Mouse (Mus musculus) embryonic facial prominence, embryonic 10.5 days (tissue): Measurements from ENCODE around the gene Arpc2. TPM values are rescaled to one million over a fixed set of nuclear protein-coding genes. Genes with fewer than 3 reads are reported as not detected.

ENCODE experiments used
- DNase-seq: peaks from one replicate; pipeline ENCODE4 v3.0.0-alpha.2; 2017; ENCODE audit warnings: low spot score
- H3K27ac ChIP-seq: fragments of 300-500 bp; sonication (generic); replicated peaks from 2 replicates; pipeline ENCODE4 v1.5.1; 2016; ENCODE audit warnings: mild to moderate bottlenecking
- H3K27me3 ChIP-seq: fragments of 300-500 bp; sonication (generic); replicated peaks from 2 replicates; pipeline ENCODE4 v1.6.1; 2016; ENCODE audit warnings: low read depth, mild to moderate bottlenecking; ENCODE audit not compliant: poor library complexity, severe bottlenecking
- H3K36me3 ChIP-seq: fragments of 300-500 bp; sonication (generic); replicated peaks from 2 replicates; pipeline ENCODE4 v1.6.1; 2016; ENCODE audit warnings: mild to moderate bottlenecking, moderate library complexity
- H3K4me1 ChIP-seq: fragments of 300-500 bp; sonication (generic); 2 replicates; pipeline ENCODE4 v1.6.1; 2016
- H3K4me3 ChIP-seq: fragments of 300-500 bp; sonication (generic); 2 replicates; pipeline ENCODE4 v1.5.1; 2016; ENCODE audit warnings: mild to moderate bottlenecking, moderate library complexity
- H3K9me3 ChIP-seq: fragments of 300-500 bp; sonication (generic); 2 replicates; pipeline ENCODE4 v1.6.1; 2016; ENCODE audit warnings: mild to moderate bottlenecking
- WGBS: fragments of 180-500 bp; shearing (Covaris S2); methylation state at CpG from one replicate; pipeline ENCODE4 v1.1.7; 2016; 5-methylcytosine and 5-hydroxymethylcytosine counted together
- polyA plus RNA-seq: library from polyadenylated mRNA; unstranded; fragments of >200 nt; fragmentation: Nextera tagmentation; extraction: Ambion mirVana; gene quantifications from 2 replicates; pipeline ENCODE4 v1.2.1, GENCODE M21; 2016

Gene Arpc2
- polyA plus RNA-seq, 1 experiment from 2014 or later, result 359 TPM

DNA sequence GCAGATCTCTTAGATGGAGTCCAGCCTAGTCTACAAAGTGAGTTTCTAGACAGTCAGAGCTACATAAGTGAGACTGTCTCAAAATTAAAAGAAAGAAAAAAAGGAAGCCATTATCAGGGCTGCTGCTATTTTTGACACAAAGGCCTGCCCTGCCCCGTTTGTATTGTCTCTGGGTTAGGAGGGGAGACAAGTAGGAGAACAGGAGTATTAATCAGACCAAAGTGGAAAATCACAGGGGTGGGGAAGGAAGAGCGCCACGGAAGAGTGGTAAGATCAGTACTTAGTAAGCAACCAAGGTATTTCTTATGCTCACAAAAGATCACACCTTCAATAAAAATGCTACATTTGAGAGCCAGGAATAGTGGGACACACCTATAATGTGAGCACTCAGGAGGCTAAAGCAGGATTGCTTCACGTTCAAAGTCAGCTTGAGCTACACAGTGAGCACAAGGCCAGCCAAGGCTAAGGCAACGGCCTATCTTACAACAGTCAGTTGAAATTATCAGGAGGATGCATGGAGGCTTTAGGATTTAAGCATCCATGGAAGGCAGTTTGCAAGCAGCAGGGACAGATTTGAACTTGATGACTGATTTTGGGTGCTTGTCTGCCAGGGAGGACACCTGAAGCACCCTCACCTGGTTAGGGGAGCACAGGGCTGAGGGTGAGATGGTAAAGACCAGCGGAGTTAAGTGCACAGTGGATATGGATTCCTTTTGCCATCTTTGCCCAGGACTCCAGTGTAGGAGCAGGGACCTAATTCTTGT is 64.6 kb downstream of the Arpc2 start:
- WGBS, result 88% methylated on average over 6 of the region's 6 CpGs
- no peak overlapping the region for H3K4me3 ChIP-seq

DNA sequence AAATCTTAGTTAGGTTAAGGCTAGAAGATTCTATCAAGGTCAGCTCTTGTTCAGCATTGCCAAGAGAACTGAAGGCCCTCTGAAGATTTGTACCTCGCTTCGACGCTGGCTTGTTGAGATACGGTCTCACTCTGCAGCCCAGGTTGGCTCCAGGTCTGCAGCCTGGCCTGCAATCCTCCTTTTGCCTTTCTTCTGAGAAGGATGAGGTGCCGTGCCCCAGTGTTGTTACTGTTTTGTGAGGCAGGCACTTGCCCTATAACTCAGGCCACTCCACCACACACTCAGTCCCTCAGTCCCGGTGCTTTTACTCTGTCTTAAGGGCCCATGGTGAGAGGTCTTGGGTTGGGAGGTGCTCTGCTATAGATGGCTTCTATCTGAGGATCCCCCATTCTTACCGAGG is 66.3 kb downstream of the Arpc2 start:
- WGBS, result 92% methylated on average over 7 of the region's 7 CpGs

More for the DNA sequence above, 64.6 kb downstream of the Arpc2 start:
- no peaks in the 10 kb centered on the region for H3K9me3 ChIP-seq
- H3K36me3 ChIP-seq, result peaks cover 14% of the 10 kb centered on the region; the same call in 1 of the 2 replicates
- H3K27ac ChIP-seq, result no peak overlapping the region
- peaks cover 44% of the 10 kb centered on the region for H3K4me1 ChIP-seq
- no peak for DNase-seq
- peaks cover 10% of the 10 kb centered on the region; the same call in 1 of the 2 replicates for H3K27me3 ChIP-seq

DNA sequence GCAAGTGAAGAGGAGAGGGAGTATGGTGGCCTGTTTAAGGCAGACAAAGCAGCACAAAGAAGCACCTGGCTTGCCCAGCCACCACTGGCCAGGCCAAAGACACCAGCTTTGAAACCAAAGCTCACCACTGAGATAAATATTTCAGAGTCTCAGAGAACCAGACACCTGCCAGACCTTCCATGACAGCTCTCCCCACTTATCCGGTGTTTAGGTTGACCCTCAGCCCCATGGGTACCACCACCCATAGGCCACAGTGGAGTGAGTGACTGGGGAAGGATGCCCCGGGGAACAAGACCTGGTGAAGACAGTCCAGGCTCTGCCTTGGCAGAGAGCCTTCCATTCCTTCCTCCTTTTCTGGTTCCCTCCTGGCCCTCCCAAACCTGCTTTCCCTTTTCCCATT is 67.0 kb downstream of the Arpc2 start:
- peak overlapping the region; percentile 16; the same call in 1 of the 2 replicates for H3K4me3 ChIP-seq
- no peak overlapping the region for H3K27ac ChIP-seq
- DNase-seq, result no peak
- WGBS, result 75% methylated on average over 2 of the region's 2 CpGs
- no peaks in the 10 kb centered on the region for H3K9me3 ChIP-seq
- H3K4me1 ChIP-seq, result peaks cover 23% of the 10 kb centered on the region
- H3K27me3 ChIP-seq, result peaks cover 10% of the 10 kb centered on the region; the same call in 1 of the 2 replicates
- no peaks in the 10 kb centered on the region for H3K36me3 ChIP-seq

More for the DNA sequence above, 66.3 kb downstream of the Arpc2 start:
- Histone ChIP-seq H3K4me1 (peaks cover 27% of the 10 kb centered on the region), H3K27ac (no peak overlapping the region), H3K9me3 (no peaks in the 10 kb centered on the region), H3K27me3 (peaks cover 10% of the 10 kb centered on the region; the same call in 1 of the 2 replicates), H3K4me3 (no peak overlapping the region), H3K36me3 (peaks cover 4% of the 10 kb centered on the region; the same call in 1 of the 2 replicates)
- no peak for DNase-seq

DNA sequence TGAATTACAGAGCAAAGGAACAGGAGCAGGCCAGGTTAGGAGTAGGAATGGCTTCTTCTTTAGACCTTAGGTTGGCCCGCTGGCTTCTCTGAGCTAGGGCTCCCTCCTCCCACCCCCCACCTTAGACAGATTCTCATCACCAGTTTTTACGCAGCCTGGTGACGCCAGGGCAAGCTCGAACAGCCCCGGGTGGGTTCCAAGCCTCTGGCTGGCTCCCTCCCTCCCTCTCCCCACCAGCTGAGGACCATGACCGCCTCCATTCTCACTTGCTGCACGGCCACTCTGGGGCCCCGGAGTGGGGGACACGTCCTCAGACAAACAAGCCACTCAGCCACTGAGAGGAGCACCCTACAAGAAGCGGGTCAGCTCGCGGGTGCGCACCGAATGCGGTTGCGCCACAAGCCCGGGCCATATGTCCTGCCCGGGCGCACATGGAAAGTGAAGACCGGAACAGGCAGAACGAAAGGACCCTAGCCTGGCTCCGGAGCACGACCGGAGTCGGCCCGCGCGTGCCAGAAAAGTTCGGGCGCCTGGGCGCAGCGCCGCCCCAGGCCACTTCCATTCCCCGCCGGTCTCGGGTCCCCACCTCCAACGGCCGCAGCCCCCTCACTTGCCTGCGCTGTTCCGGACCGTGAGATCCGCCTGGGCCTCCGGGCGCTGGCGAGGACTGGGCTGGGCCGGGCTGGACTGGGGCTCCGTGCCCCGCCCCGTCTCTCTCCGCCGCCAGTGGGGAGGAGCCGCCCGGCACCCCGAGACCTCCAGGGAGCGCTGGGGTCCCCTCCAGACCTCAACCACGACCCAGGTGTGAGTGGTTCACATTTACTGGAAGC is 67.8 kb downstream of the Arpc2 start:
- Histone ChIP-seq H3K4me1 (peaks cover 28% of the 10 kb centered on the region), H3K27ac (peak overlapping the region; percentile 86), H3K4me3 (peak overlapping the region; percentile 78), H3K36me3 (no peaks in the 10 kb centered on the region), H3K9me3 (no peaks in the 10 kb centered on the region), H3K27me3 (peaks cover 10% of the 10 kb centered on the region; the same call in 1 of the 2 replicates)
- peak; percentile 76 for DNase-seq
- WGBS, result under 1% methylated on average over 56 of the region's 56 CpGs

DNA sequence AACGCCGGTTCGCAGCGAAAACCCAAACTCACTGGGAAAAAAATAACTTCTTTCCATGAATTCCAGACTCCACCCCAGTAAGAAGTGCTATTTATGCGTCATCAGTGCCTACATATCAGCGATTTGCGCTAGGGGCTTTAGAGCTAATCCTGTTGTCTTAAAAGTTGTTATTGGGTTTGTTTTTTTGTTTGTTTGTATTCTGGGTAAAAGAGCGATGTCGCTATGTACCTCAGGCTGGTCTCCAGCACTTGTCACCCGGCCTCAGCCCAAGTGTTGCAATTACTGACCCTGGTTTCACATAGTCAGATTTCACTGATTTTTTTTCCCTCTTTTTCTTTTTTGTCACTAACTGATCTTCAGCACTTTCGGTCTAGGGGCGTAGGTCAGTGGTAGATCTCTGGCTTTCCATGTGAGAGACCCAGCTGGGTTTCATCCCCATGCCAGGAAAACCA is 68.5 kb downstream of the Arpc2 start:
- H3K9me3 ChIP-seq, result no peaks in the 10 kb centered on the region
- 4% methylated on average over 12 of the region's 12 CpGs for WGBS
- peak overlapping the region; percentile 78 for H3K4me3 ChIP-seq
- H3K36me3 ChIP-seq, result no peaks in the 10 kb centered on the region
- DNase-seq, result no peak
- peaks cover 10% of the 10 kb centered on the region; the same call in 1 of the 2 replicates for H3K27me3 ChIP-seq
- peak overlapping the region; percentile 86 for H3K27ac ChIP-seq
- H3K4me1 ChIP-seq, result peaks cover 30% of the 10 kb centered on the region

DNA sequence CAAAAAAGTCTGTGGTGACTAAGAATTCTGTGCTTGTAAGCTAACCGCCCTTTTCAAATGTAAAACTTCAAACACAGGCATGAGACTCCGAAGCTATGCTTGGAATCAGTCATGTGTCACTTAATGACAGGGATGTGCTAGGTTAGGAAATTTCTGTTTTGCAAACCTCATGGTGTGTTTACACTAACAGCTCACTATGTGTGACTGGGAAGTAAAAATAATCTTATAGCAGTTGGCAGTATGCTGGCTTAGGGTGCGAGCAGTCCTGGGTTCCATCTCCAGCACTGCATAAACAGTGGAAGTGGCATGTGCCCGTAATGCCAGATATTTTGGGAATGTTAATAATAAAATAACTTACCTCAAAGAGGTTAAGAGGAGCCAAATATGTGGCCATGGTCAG is 69.1 kb downstream of the Arpc2 start:
- no peak for DNase-seq
- Histone ChIP-seq H3K27ac (no peak overlapping the region), H3K4me1 (peaks cover 36% of the 10 kb centered on the region), H3K27me3 (peaks cover 10% of the 10 kb centered on the region; the same call in 1 of the 2 replicates), H3K36me3 (no peaks in the 10 kb centered on the region), H3K9me3 (no peaks in the 10 kb centered on the region), H3K4me3 (no peak overlapping the region)
- 76% methylated on average over 4 of the region's 4 CpGs for WGBS

DNA sequence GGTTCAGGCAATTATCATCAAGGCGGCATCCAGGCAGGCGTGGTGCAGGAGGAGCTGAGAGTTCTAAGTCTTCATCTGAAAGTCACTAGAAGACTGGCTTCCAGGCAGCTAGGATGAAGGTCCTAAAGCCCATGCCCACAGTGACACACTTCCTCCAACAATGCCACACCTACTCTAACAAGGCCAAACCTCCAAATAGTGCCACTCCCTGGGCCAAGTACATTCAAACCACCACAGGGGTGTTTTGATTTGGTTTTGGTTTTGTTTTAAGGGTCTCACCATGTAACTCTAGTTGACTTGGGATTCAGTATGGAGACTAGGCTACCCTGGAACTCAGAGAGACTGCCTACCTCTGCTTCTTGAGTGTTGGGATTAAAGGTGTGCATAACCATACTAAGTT is 69.6 kb downstream of the Arpc2 start, which contains the start of gene Tmbim1:
TSS of gene Tmbim1 (minus strand) at position 101 of the 400 bp plus-strand sequence.
- DNase-seq, result no peak
- H3K27me3 ChIP-seq, result peaks cover 10% of the 10 kb centered on the region; the same call in 1 of the 2 replicates
- H3K36me3 ChIP-seq, result no peaks in the 10 kb centered on the region
- peak within 1 kb of the TSS; percentile 78 for H3K4me3 ChIP-seq
- WGBS, result 74% methylated on average over 2 of the region's 2 CpGs
- H3K4me1 ChIP-seq, result peaks cover 38% of the 10 kb centered on the region
- H3K9me3 ChIP-seq, result no peaks in the 10 kb centered on the region
- no peak within 1 kb of the TSS for H3K27ac ChIP-seq

DNA sequence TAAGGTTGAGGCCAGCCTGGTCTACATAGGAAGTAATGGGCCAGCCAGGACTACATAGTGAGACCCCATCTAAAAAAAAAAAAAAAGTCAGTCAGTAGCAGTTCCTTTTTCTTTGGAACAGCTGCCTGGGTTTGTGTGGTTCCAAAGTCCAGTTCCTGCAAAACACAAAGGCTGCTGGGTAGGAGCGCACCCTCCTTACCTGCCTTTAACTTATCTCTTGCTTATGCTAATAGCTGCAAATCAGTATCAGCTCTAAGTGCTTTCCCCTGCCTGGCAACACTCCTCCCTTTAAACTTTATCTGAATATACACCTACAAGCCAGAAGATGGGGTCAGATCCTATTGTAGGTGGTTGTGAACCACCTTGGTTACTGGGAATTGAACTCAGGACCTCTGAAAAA is 71.3 kb downstream of the Arpc2 start:
- no peak overlapping the region for H3K4me3 ChIP-seq
- WGBS, result 88% methylated on average over 1 of the region's 1 CpGs
- H3K4me1 ChIP-seq, result peaks cover 38% of the 10 kb centered on the region
- peaks cover 10% of the 10 kb centered on the region; the same call in 1 of the 2 replicates for H3K27me3 ChIP-seq
- no peak for DNase-seq
- H3K36me3 ChIP-seq, result no peaks in the 10 kb centered on the region
- no peaks in the 10 kb centered on the region for H3K9me3 ChIP-seq
- no peak overlapping the region for H3K27ac ChIP-seq

DNA sequence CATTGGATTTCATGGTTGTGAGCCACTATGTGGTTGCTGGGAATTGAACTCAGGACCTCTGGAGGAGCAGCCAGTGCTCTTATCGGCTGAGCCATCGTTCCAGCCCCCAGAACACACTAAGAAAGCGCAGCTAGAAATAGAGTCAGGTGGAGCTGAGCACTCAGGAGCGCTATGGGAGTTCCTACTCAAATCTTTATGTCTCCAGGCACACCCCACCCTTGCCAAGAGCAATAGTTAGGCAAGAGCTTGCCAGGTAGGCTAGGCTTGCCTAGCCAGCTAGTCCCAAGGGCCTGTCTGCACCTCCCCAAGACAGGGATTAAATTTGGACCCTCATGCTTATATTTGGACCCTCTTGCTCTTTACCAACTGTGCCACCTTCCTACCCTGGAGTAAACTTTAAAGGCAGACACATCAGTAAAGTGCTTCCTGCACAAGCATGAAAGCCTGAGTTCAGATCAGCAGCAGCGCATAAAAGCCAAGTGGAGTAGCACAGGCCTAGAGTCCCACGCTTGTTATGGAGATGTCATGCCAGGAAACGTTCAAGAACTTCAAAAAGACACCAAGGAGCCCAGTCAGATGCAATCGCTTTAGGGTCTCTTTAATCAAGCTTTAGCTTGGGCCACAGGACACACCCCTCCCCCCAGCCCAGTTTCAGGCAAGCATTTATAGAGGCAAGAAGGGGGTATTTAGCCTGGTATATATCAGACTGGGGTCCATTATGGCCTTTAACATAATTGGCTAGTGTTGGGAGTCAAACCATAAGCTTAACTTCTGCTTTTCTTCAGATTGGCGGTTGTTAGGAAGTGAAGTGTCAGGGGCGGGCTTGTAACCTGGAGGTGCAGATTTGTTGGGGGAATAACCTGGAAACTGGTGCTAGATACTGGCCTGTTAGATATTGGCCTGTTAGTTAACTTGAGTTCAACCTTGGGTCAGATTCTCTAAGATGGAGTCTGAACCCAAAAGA is 72.4 kb downstream of the Arpc2 start:
- DNase-seq, result no peak
- H3K27ac ChIP-seq, result no peak overlapping the region
- no peaks in the 10 kb centered on the region for H3K36me3 ChIP-seq
- H3K9me3 ChIP-seq, result no peaks in the 10 kb centered on the region
- peaks cover 33% of the 10 kb centered on the region for H3K4me1 ChIP-seq
- H3K4me3 ChIP-seq, result no peak overlapping the region
- WGBS, result 77% methylated on average over 10 of the region's 10 CpGs
- H3K27me3 ChIP-seq, result 0 out of 2 replicates have a peak, but pooled peaks cover 5% of the 10 kb centered on the region

DNA sequence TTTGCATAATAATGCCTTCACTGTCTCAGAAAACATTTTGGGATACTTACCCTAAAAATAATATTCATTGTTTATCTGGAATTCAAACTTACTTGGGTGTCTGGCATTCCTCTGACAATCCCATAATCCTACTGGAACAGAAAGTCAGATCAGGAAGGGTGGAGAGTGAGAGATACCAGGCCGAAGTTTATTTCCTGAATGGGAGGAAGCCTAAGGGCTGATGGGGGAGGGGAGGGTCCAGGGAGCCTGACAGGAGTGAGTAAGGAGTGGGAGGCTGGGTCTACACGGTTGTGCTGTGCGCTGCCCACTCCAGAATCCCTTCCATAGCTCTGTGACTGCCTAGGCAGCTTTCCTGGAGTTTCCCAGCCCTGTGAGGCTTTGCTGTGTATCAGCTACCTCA is 73.9 kb downstream of the Arpc2 start:
- Histone ChIP-seq H3K9me3 (no peaks in the 10 kb centered on the region), H3K36me3 (no peaks in the 10 kb centered on the region), H3K27me3 (no peaks in the 10 kb centered on the region), H3K27ac (0 out of 2 replicates have a peak overlapping the region, but pooled peaks have one; percentile 40), H3K4me3 (no peak overlapping the region), H3K4me1 (peaks cover 21% of the 10 kb centered on the region)
- peak; percentile 21 for DNase-seq
- 42% methylated on average over 3 of the region's 3 CpGs for WGBS

DNA sequence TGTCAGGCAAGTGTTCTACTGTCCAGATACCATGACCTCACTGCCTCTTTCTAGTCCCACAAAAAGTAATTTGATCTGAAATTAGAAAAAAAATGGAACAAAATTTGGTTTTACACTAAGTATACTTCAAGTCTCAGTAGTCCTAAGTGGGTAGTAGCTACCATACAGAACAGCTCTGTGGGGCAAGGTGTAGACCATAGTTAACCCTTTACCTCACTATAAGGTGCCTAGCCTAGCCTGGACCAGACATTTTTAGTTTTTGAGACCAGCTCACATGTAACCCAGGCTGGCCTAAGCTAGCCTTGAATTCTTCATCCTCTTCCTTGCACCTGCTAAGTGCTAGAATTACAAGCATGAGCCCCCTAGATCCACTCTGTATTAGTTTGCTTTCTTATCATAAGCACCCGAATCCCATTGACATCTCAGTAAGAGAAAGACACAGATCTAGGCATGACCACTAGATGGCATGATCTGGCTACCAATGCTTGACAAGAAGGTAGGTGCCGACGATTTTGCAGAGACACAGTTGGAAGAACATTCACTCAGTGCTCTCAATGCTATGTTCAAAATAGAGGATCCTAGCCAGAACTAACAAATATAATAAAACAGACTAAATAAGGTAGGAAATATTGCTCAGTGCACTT is 77.3 kb downstream of the Arpc2 start:
- 9% methylated on average over 3 of the region's 3 CpGs for WGBS
- Histone ChIP-seq H3K9me3 (no peaks in the 10 kb centered on the region), H3K36me3 (no peaks in the 10 kb centered on the region), H3K4me3 (no peak overlapping the region), H3K4me1 (peaks cover 19% of the 10 kb centered on the region), H3K27me3 (no peaks in the 10 kb centered on the region), H3K27ac (no peak overlapping the region)
- DNase-seq, result peak; percentile 57
